Mouse (Mus musculus): ENCODE results near the gene Dnal1.
"Not testable (repeated sequence)": the region's sequence is repeated elsewhere in the genome, so short reads cannot be mapped to it uniquely, and the experiment has no call there.

The Dnal1 gene

GRCm38 (mm10) chr12:84114153-84114994, at the start of gene Dnal1:
Gene Dnal1 (plus strand): TSS chr12:84114366.
- DNase-seq (ENCODE audit: low read depth), result peak; percentile 68

- DNase-seq (ENCODE audit: low read depth), result no peak
Observed at GRCm38 (mm10) chr12:84064621-84065020, 49.5 kb upstream of the Dnal1 start.

GRCm38 (mm10) chr12:84067752-84068151, 46.4 kb upstream of the Dnal1 start:
- no peak for DNase-seq (ENCODE audit: low read depth)

GRCm38 (mm10) chr12:84068296-84068695, 45.9 kb upstream of the Dnal1 start:
- no peak for DNase-seq (ENCODE audit: low read depth)

GRCm38 (mm10) chr12:84068986-84069385, 45.2 kb upstream of the Dnal1 start, which contains the start of gene Acot5:
Gene Acot5 (plus strand): TSS chr12:84069325.
- DNase-seq (ENCODE audit: low read depth), result no peak

GRCm38 (mm10) chr12:84069582-84069981, 44.6 kb upstream of the Dnal1 start:
- DNase-seq (ENCODE audit: low read depth), result not testable (repeated sequence)

GRCm38 (mm10) chr12:84071696-84072095, 42.5 kb upstream of the Dnal1 start:
- no peak for DNase-seq (ENCODE audit: low read depth)

- no peak for DNase-seq (ENCODE audit: low read depth)
Observed at GRCm38 (mm10) chr12:84077371-84077990, 36.7 kb upstream of the Dnal1 start.

GRCm38 (mm10) chr12:84083842-84084241, 30.3 kb upstream of the Dnal1 start:
- no peak for DNase-seq (ENCODE audit: low read depth)

- DNase-seq (ENCODE audit: low read depth), result no peak
Observed at GRCm38 (mm10) chr12:84084581-84084980, 29.6 kb upstream of the Dnal1 start.

- DNase-seq (ENCODE audit: low read depth), result not testable (repeated sequence)
Observed at GRCm38 (mm10) chr12:84094666-84095065, 19.5 kb upstream of the Dnal1 start.

- DNase-seq (ENCODE audit: low read depth), result no peak
Observed at GRCm38 (mm10) chr12:84099605-84100004, 14.6 kb upstream of the Dnal1 start.

- no peak for DNase-seq (ENCODE audit: low read depth)
Observed at GRCm38 (mm10) chr12:84100071-84100470, 14.1 kb upstream of the Dnal1 start.

GRCm38 (mm10) chr12:84100604-84101492, 13.3 kb upstream of the Dnal1 start, which contains the start of gene Acot6:
Gene Acot6 (plus strand): TSS chr12:84100654.
- peak; percentile 55 for DNase-seq (ENCODE audit: low read depth)

- DNase-seq (ENCODE audit: low read depth), result no peak
Observed at GRCm38 (mm10) chr12:84101493-84101845, 12.7 kb upstream of the Dnal1 start.

- no peak for DNase-seq (ENCODE audit: low read depth)
Observed at GRCm38 (mm10) chr12:84107012-84107411, 7.2 kb upstream of the Dnal1 start.

GRCm38 (mm10) chr12:84107692-84108091, 6.5 kb upstream of the Dnal1 start:
- DNase-seq (ENCODE audit: low read depth), result no peak

GRCm38 (mm10) chr12:84109924-84110323, 4.2 kb upstream of the Dnal1 start:
- no peak for DNase-seq (ENCODE audit: low read depth)

GRCm38 (mm10) chr12:84110814-84111213, 3.4 kb upstream of the Dnal1 start:
- DNase-seq (ENCODE audit: low read depth), result no peak

- DNase-seq (ENCODE audit: low read depth), result no peak
Observed at GRCm38 (mm10) chr12:84113676-84114075, 490 bp upstream of the Dnal1 start.

- no peak for DNase-seq (ENCODE audit: low read depth)
Observed at GRCm38 (mm10) chr12:84119584-84119983, 5.4 kb downstream of the Dnal1 start.

- DNase-seq (ENCODE audit: low read depth), result no peak
Observed at GRCm38 (mm10) chr12:84125892-84126291, 11.7 kb downstream of the Dnal1 start.
